Mouse (Mus musculus) G1E (cell line): ENCODE measurements around the gene Car15. TPM values are rescaled to one million over a fixed set of nuclear protein-coding genes. Genes with fewer than 3 reads are reported as not detected.
A peak's percentile ranks its signal among the peaks of the same experiment; 100 is the strongest.

ENCODE experiments used
- ATAC-seq: 2 replicates; pipeline ENCODE4 v1.8.0; 2016; ENCODE audit warnings: mild to moderate bottlenecking; ENCODE audit not compliant: insufficient number of reproducible peaks, poor library complexity, low FRiP score, severe bottlenecking; ENCODE audit errors: extremely low read depth
- DNase-seq: peaks from one replicate; pipeline ENCODE4 v3.0.0; 2012; ENCODE audit warnings: low spot score
- H3K27me3 ChIP-seq: 2 replicates; pipeline ENCODE4 v1.6.1; 2012; ENCODE audit warnings: mild to moderate bottlenecking, low read length, inconsistent platforms; ENCODE audit not compliant: insufficient read depth
- H3K36me3 ChIP-seq: replicated peaks from 2 replicates; pipeline ENCODE3; 2012; ENCODE audit warnings: mild to moderate bottlenecking, inconsistent platforms
- H3K4me1 ChIP-seq: 2 replicates; pipeline ENCODE4 v1.6.1; 2012; ENCODE audit warnings: low read depth, low read length, inconsistent platforms, mixed read lengths; ENCODE audit not compliant: insufficient read depth
- H3K4me3 ChIP-seq: 2 replicates; pipeline ENCODE4 v1.5.1; 2012; ENCODE audit warnings: low read depth, mild to moderate bottlenecking, inconsistent platforms, low read length, moderate library complexity, mixed read lengths
- H3K9me3 ChIP-seq: replicated peaks from 2 replicates; pipeline ENCODE4 v1.6.1; 2012; ENCODE audit warnings: inconsistent platforms
- CTCF ChIP-seq: IDR thresholded peaks from 2 replicates; pipeline ENCODE4 v1.5.1; 2012; ENCODE audit warnings: low read depth, low read length, inconsistent platforms, mixed read lengths
- GATA1 ChIP-seq: IDR thresholded peaks from 2 replicates; pipeline ENCODE4 v1.6.1; 2012; ENCODE audit warnings: borderline replicate concordance, low read length, inconsistent platforms, mixed read lengths
- GATA2 ChIP-seq: IDR thresholded peaks from 2 replicates; pipeline ENCODE4 v1.6.1; 2012; ENCODE audit warnings: low read depth, low read length, inconsistent platforms, borderline replicate concordance
- POLR2AphosphoS5 ChIP-seq: IDR thresholded peaks from 2 replicates; pipeline ENCODE4 v1.6.1; 2012; ENCODE audit warnings: low read depth, low read length, inconsistent platforms; ENCODE audit not compliant: insufficient replicate concordance
- TAL1 ChIP-seq: conservative IDR thresholded peaks from 2 replicates; pipeline ENCODE4 v1.6.1; 2012; ENCODE audit warnings: low read depth, low read length, inconsistent platforms, mixed read lengths
- polyA plus RNA-seq: library from polyadenylated mRNA; stranded (reverse); fragments of >175 nt; gene quantifications from 2 replicates; pipeline ENCODE4 v1.2.3, GENCODE M21; 2012
- total RNA-seq, 2 experiments: library from RNA; stranded (forward) in 1 of 2; stranded (reverse) in 1 of 2; fragments of 200-1000 nt in 1 of 2; fragments of >200 nt in 1 of 2; fragmentation: Nextera tagmentation in 1 of 2; gene quantifications; 2 replicates each; pipeline ENCODE4 v1.2.3; 2014 to 2017

The Car15 gene
- total and polyA plus RNA-seq, 3 experiments, result 0.89 to 3.3 (median 2.3) TPM

- H3K36me3 ChIP-seq, result peaks cover 92% of the 10 kb centered on the region
- TF ChIP-seq TAL1, result no peak
- TF ChIP-seq GATA1, result no peak
- TF ChIP-seq CTCF, result no peak
- TF ChIP-seq GATA2, result no peak
- no peak for TF ChIP-seq POLR2AphosphoS5
- peaks cover 3% of the 10 kb centered on the region; the same call in 1 of the 2 replicates for H3K4me1 ChIP-seq
Observed at GRCm38 (mm10) chr16:17851331-17851730, 13.2 kb upstream of the Car15 start.

DNA sequence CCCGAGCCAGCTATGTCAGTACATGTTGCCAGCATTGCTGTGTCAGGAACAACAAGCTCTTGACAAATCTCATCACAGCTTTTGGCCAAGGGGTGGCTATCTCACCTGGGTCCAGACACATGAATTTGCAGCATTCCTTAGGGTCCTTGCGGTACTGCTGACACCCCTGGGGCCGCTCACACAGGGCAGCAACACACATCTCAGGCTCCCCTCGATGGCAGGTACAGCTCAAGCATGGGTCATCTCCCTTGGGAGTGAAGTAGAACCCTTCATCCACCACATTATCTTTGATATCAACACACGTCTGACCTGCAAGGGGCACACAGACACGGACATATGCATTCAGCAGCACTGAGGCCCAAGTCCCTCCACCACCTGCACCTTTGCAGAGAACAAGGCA, 11.3 kb upstream of the Car15 start:
- ATAC-seq, result no peak
- H3K4me3 ChIP-seq, result no peak overlapping the region
- DNase-seq, result no peak
- H3K9me3 ChIP-seq, result no peaks in the 10 kb centered on the region
- H3K27me3 ChIP-seq, result no peaks in the 10 kb centered on the region
- peaks cover 3% of the 10 kb centered on the region; the same call in 1 of the 2 replicates for H3K4me1 ChIP-seq
- peaks cover 95% of the 10 kb centered on the region for H3K36me3 ChIP-seq
- no peak for TF ChIP-seq POLR2AphosphoS5
- no peak for TF ChIP-seq GATA1
- TF ChIP-seq TAL1, result no peak
- TF ChIP-seq CTCF, result no peak
- TF ChIP-seq GATA2, result no peak

More at GRCm38 (mm10) chr16:17851331-17851730, 13.2 kb upstream of the Car15 start:
- H3K4me3 ChIP-seq, result no peak overlapping the region
- no peaks in the 10 kb centered on the region for H3K9me3 ChIP-seq
- no peak for DNase-seq
- H3K27me3 ChIP-seq, result no peaks in the 10 kb centered on the region
- ATAC-seq, result no peak

GRCm38 (mm10) chr16:17848928-17849327, 10.8 kb upstream of the Car15 start:
- peaks cover 95% of the 10 kb centered on the region for H3K36me3 ChIP-seq

GRCm38 (mm10) chr16:17848431-17848830, 10.3 kb upstream of the Car15 start:
- ATAC-seq (no peak), DNase-seq (no peak)
- no peak for TF ChIP-seq GATA1
- TF ChIP-seq GATA2, result no peak
- no peak for TF ChIP-seq CTCF
- no peak for TF ChIP-seq TAL1
- no peak for TF ChIP-seq POLR2AphosphoS5

More at GRCm38 (mm10) chr16:17848928-17849327, 10.8 kb upstream of the Car15 start:
- peaks cover 3% of the 10 kb centered on the region; the same call in 1 of the 2 replicates for H3K4me1 ChIP-seq
- no peak for DNase-seq
- ATAC-seq, result no peak
- no peak overlapping the region for H3K4me3 ChIP-seq
- H3K27me3 ChIP-seq, result no peaks in the 10 kb centered on the region
- peak; percentile 69 for TF ChIP-seq CTCF
- TF ChIP-seq POLR2AphosphoS5, result no peak
- TF ChIP-seq GATA2, result no peak
- no peak for TF ChIP-seq TAL1
- no peak for TF ChIP-seq GATA1
- H3K9me3 ChIP-seq, result no peaks in the 10 kb centered on the region

DNA sequence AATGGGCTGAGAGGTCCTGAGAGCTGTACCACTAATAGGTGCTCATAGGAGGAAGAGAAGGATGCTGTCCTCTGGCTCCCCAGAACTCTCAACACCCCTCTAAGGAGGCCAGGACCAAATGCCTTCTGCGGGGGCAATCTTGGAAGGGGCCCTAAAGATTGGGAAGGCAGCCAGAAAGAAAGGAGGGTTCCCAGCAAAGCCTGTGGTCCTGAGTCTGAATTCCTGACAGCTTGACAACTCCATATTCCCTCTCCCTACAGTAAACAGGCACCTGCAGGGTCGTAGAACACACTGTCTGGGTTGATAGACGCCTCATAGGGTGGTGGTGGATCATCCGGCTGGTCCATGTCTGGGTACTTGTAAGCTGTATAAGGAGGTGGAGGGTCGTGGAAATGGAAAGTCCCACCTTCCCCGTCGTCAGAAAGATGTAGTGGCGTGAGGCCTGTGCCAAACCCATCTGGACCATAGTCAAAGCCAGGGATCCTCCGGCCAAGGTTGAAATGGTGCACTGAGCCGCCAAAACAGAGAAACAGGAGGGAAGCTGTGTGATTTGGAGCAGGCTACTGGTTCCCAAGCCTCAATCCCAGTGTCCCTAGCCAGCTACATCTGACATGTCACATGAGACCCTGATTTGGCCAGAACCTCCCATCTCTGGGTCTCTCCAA, 5.7 kb upstream of the Car15 start:
- no peaks in the 10 kb centered on the region for H3K4me1 ChIP-seq
- TF ChIP-seq TAL1 (no peak), GATA2 (no peak), POLR2AphosphoS5 (no peak), GATA1 (no peak), CTCF (no peak)
- no peaks in the 10 kb centered on the region for H3K27me3 ChIP-seq
- peaks cover 94% of the 10 kb centered on the region for H3K36me3 ChIP-seq
- no peaks in the 10 kb centered on the region for H3K9me3 ChIP-seq
- no peak for ATAC-seq
- DNase-seq, result no peak
- no peak overlapping the region for H3K4me3 ChIP-seq

More at GRCm38 (mm10) chr16:17848431-17848830, 10.3 kb upstream of the Car15 start:
- no peaks in the 10 kb centered on the region for H3K9me3 ChIP-seq
- H3K27me3 ChIP-seq, result no peaks in the 10 kb centered on the region
- H3K36me3 ChIP-seq, result peaks cover 95% of the 10 kb centered on the region
- H3K4me1 ChIP-seq, result peaks cover 3% of the 10 kb centered on the region; the same call in 1 of the 2 replicates
- H3K4me3 ChIP-seq, result no peak overlapping the region

DNA sequence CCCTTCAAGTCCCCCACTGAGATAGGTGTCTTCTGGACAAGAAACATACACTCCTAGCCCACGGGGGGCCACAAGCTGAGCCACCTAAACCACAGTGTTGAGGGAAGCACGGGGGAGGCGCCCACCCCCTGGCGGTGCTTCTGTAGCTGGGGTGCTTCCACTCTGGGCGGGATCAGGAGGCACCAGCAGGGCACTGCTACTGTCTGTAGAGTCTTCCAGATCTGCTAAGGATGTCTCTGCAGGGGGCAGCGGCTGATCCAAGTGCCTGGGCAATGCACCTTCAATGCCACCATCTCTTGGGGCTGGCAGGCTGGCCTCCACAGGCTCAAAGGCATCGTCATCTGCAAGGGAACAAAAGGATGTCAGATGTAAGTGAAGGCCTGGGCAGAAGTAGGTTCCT, 4.3 kb upstream of the Car15 start:
- ATAC-seq, result no peak
- Histone ChIP-seq H3K4me1 (peaks cover 3% of the 10 kb centered on the region; the same call in 1 of the 2 replicates), H3K27me3 (no peaks in the 10 kb centered on the region), H3K4me3 (no peak overlapping the region), H3K36me3 (peaks cover 91% of the 10 kb centered on the region), H3K9me3 (no peaks in the 10 kb centered on the region)
- TF ChIP-seq GATA2 (no peak), CTCF (no peak), GATA1 (no peak), POLR2AphosphoS5 (no peak), TAL1 (no peak)
- no peak for DNase-seq
